Mouse (Mus musculus) embryonic facial prominence, embryonic 10.5 days (tissue): ENCODE data around the gene Spsb1. TPM values are rescaled to one million over a fixed set of nuclear protein-coding genes. Genes with fewer than 3 reads are reported as not detected.

Experiments
- DNase-seq: peaks from one replicate; pipeline ENCODE4 v3.0.0-alpha.2; 2017; ENCODE audit warnings: low spot score
- H3K27ac ChIP-seq: fragments of 300-500 bp; sonication (generic); replicated peaks from 2 replicates; pipeline ENCODE4 v1.5.1; 2016; ENCODE audit warnings: mild to moderate bottlenecking
- H3K27me3 ChIP-seq: fragments of 300-500 bp; sonication (generic); replicated peaks from 2 replicates; pipeline ENCODE4 v1.6.1; 2016; ENCODE audit warnings: low read depth, mild to moderate bottlenecking; ENCODE audit not compliant: poor library complexity, severe bottlenecking
- H3K36me3 ChIP-seq: fragments of 300-500 bp; sonication (generic); replicated peaks from 2 replicates; pipeline ENCODE4 v1.6.1; 2016; ENCODE audit warnings: mild to moderate bottlenecking, moderate library complexity
- H3K4me1 ChIP-seq: fragments of 300-500 bp; sonication (generic); 2 replicates; pipeline ENCODE4 v1.6.1; 2016
- H3K4me3 ChIP-seq: fragments of 300-500 bp; sonication (generic); 2 replicates; pipeline ENCODE4 v1.5.1; 2016; ENCODE audit warnings: mild to moderate bottlenecking, moderate library complexity
- H3K9me3 ChIP-seq: fragments of 300-500 bp; sonication (generic); 2 replicates; pipeline ENCODE4 v1.6.1; 2016; ENCODE audit warnings: mild to moderate bottlenecking
- WGBS: fragments of 180-500 bp; shearing (Covaris S2); methylation state at CpG from one replicate; pipeline ENCODE4 v1.1.7; 2016; 5-methylcytosine and 5-hydroxymethylcytosine counted together
- polyA plus RNA-seq: library from polyadenylated mRNA; unstranded; fragments of >200 nt; fragmentation: Nextera tagmentation; extraction: Ambion mirVana; gene quantifications from 2 replicates; pipeline ENCODE4 v1.2.1, GENCODE M21; 2016

Spsb1 gene
- polyA plus RNA-seq, 1 experiment from 2014 or later, result 21.4 TPM

DNA sequence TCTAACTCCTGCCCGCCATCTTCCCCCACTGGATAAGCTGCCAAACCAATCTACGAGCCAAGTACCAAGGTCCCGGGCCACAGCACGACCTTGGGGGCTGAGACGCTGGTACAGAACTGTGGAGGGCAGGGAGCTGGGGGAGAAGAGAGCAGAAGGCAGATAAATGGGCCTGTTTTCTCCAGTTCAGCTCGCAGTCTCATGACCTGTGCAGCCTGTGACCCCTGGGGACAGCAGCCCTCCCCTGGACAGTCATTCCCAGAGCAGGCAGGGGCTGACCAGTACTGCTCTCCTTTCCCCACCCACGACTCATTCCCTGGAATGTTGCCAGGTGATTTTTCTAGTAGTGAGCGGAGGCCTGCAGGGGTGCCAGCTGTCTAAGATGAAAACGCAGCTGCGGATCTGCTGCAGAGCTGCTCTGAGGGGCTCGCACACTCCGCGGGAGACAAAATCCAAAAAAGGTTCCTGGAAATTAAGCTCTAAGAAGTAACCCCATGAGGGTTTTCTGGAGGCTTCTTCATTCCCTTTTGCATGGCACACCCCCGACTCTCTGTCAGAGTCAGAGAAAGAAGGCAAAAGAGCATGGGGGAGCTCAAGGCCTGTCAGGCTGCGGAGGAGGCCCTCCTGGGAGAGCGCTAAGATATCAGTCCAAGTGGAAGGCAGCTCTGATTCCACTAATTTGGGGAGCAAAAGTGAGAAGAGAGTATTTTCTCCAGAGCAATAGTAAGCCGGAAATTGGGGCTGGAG, 23.1 kb upstream of the Spsb1 start:
- H3K9me3 ChIP-seq, result no peaks in the 10 kb centered on the region
- no peak overlapping the region for H3K4me3 ChIP-seq
- H3K36me3 ChIP-seq, result peaks cover 8% of the 10 kb centered on the region
- WGBS, result 73% methylated on average over 17 of the region's 17 CpGs
- H3K4me1 ChIP-seq, result peaks cover 68% of the 10 kb centered on the region
- no peak for DNase-seq
- 0 out of 2 replicates have a peak overlapping the region, but pooled peaks have one; percentile 7 for H3K27ac ChIP-seq
- peaks cover 31% of the 10 kb centered on the region for H3K27me3 ChIP-seq

DNA sequence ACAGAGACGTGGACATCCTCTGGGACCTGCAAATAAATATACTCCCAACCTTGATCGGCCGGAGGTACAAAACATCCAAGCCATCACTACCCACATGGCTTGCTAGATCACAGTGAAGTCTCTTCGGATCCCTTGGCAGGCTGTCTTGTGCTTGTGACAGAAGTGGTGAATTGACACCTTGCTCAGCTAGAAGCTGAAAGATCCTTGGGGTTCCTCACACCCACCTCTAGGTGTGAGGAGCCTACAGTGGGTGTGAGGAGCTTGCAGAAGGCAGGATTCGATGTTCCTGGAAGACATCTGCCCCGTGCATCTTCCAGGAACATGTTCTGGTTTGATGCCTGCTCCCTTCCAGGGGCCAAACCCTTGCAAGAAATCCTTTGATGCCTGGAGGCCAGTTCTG, 22.3 kb upstream of the Spsb1 start:
- no peak overlapping the region for H3K4me3 ChIP-seq
- WGBS, result 79% methylated on average over 6 of the region's 6 CpGs
- DNase-seq, result no peak
- H3K36me3 ChIP-seq, result peaks cover 6% of the 10 kb centered on the region
- H3K9me3 ChIP-seq, result no peaks in the 10 kb centered on the region
- peaks cover 65% of the 10 kb centered on the region for H3K4me1 ChIP-seq
- H3K27me3 ChIP-seq, result peaks cover 31% of the 10 kb centered on the region
- no peak overlapping the region for H3K27ac ChIP-seq

DNA sequence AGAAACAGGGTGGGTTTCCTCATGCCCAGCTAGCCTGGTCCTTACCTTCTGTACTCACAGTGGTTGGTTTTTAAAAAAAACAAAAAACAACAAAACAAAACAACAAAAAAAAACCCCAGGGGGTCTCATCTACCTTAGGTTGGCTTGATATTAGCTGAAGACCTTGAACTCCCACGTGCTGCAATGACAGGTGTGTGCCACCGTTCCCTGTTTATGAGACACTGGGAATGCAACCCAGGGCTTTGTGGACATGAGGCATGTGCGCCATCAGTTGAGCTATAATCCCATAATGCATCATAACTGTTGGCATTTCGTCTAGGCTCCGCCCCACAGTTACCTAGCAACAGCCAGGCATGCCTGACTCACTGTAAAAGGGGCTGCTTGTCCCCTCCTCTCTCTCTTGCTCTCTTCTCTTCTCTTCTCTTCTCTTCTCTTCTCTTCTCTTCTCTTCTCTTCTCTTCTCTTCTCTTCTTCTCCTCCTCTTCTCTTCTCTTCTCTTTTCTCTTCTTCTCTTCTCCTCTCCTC, 20.9 kb upstream of the Spsb1 start:
- 79% methylated on average over 5 of the region's 5 CpGs for WGBS
- peaks cover 58% of the 10 kb centered on the region for H3K4me1 ChIP-seq
- no peak overlapping the region for H3K27ac ChIP-seq
- H3K9me3 ChIP-seq, result no peaks in the 10 kb centered on the region
- H3K27me3 ChIP-seq, result peaks cover 22% of the 10 kb centered on the region
- no peak for DNase-seq
- no peaks in the 10 kb centered on the region for H3K36me3 ChIP-seq
- H3K4me3 ChIP-seq, result no peak overlapping the region

DNA sequence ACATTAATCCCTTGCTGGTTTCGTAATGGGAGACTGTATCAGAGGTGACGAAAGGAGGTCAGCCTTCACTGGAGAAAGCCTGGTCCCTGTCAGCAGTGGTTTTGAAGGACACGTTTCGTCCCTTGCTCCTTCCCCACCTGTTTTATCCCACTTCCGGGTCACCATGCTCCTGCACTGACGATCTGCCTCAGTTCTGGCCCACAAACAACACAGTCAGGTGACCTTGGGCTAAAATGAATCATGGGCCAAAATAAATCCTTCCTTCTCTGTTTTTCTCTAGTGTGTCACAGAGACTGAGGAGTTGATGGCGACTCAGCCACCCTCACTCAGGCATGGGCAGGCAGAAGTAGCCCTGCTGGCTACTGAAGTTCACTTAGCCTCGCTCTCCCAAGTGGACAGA, 20.4 kb upstream of the Spsb1 start:
- DNase-seq, result no peak
- Histone ChIP-seq H3K9me3 (no peaks in the 10 kb centered on the region), H3K36me3 (no peaks in the 10 kb centered on the region), H3K4me3 (no peak overlapping the region), H3K27ac (no peak overlapping the region), H3K4me1 (peaks cover 58% of the 10 kb centered on the region), H3K27me3 (peaks cover 26% of the 10 kb centered on the region)
- 65% methylated on average over 8 of the region's 8 CpGs for WGBS

DNA sequence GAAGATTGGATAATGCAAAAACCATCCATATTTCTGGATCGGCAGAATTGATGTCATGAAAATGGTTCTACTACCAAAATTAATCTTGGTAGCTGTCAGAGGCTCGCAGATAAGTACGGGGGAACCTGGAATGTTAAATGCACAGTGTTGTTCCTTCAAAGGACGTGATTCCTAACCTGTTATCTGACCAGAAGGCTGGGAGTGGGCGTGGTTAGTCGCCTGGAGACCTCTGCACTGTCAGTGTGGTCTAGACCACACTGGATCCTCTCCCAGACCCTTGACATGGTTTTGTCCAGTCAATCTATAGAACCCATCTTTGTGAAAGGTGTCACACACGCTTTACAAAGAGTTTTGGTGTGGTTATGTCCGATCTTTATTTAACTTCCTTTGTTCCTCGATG, 16.6 kb upstream of the Spsb1 start:
- no peak overlapping the region for H3K27ac ChIP-seq
- H3K27me3 ChIP-seq, result peaks cover 36% of the 10 kb centered on the region
- WGBS, result 78% methylated on average over 9 of the region's 9 CpGs
- H3K4me3 ChIP-seq, result no peak overlapping the region
- H3K4me1 ChIP-seq, result peaks cover 52% of the 10 kb centered on the region
- no peaks in the 10 kb centered on the region for H3K36me3 ChIP-seq
- DNase-seq, result no peak
- no peaks in the 10 kb centered on the region for H3K9me3 ChIP-seq

DNA sequence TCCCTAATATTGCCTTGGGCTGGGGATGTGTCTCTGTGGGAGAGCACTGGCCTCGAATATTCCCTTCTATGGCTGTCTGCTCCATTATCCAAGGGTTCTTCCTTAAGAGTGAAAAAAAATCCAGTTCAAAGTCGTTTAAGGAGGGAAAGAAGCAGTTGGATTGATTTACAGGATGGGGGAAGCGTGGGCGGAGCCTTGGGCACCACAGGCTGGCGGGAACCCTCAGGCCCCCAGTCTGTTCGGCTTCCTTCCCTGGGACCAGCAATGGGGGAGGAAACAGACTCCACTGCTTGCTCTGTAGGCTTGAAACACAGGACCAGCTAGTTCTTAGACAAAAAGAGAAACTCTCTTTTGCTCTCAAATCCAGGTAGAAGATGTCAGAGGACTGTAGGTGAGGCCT, 13.7 kb upstream of the Spsb1 start:
- Histone ChIP-seq H3K4me1 (peaks cover 63% of the 10 kb centered on the region), H3K4me3 (no peak overlapping the region), H3K27ac (peak overlapping the region; percentile 65), H3K36me3 (no peaks in the 10 kb centered on the region), H3K9me3 (no peaks in the 10 kb centered on the region), H3K27me3 (peaks cover 40% of the 10 kb centered on the region)
- DNase-seq, result peak; percentile 50
- 45% methylated on average over 6 of the region's 6 CpGs for WGBS

DNA sequence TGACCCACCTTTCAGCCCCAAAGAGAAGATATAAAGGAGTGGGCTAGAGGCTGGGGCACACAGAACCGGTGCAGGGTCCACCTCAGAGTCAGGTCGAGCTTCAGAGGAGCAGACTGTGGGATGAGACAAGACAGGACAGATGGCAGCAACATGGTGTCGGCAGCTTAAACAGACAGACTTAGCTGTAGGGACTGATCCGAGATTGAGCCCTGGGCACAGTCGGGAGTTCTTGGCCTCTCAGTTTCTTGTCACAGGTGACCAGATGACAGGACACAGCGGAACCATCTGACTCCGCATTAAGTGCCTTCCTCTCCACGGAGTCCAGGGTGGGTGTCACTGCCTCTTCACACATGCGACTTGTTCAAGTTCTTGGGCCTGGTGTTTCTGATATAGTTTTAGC, 12.1 kb upstream of the Spsb1 start:
- H3K27me3 ChIP-seq, result peaks cover 40% of the 10 kb centered on the region
- peaks cover 55% of the 10 kb centered on the region for H3K4me1 ChIP-seq
- no peaks in the 10 kb centered on the region for H3K36me3 ChIP-seq
- 86% methylated on average over 9 of the region's 9 CpGs for WGBS
- no peak for DNase-seq
- 0 out of 2 replicates have a peak overlapping the region, but pooled peaks have one; percentile 15 for H3K27ac ChIP-seq
- H3K4me3 ChIP-seq, result no peak overlapping the region
- H3K9me3 ChIP-seq, result peaks cover 5% of the 10 kb centered on the region; the same call in 1 of the 2 replicates

DNA sequence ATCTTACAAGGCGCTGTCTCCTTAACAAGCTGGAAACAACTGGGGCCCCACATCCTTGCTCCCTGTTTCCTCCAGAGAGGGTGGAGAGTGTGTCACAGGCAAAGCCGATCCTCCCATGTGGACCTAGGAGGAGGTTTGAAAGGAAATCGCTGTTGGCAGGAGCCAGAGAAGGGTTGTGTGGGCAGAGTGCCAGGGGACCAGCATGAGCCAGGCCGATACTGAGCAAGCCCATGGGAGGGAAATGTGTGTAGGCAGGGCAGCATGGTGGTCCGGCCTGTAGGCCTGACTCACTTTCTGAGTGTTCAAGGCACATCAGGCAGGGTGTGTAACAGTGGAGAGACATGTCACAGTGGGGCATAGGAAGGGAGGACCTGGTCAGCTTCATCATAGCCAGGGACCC, 11.4 kb upstream of the Spsb1 start:
- WGBS, result 88% methylated on average over 5 of the region's 5 CpGs
- no peak overlapping the region for H3K27ac ChIP-seq
- H3K27me3 ChIP-seq, result peaks cover 40% of the 10 kb centered on the region
- peaks cover 55% of the 10 kb centered on the region for H3K4me1 ChIP-seq
- no peak overlapping the region for H3K4me3 ChIP-seq
- no peak for DNase-seq
- H3K36me3 ChIP-seq, result no peaks in the 10 kb centered on the region
- H3K9me3 ChIP-seq, result peaks cover 5% of the 10 kb centered on the region; the same call in 1 of the 2 replicates

DNA sequence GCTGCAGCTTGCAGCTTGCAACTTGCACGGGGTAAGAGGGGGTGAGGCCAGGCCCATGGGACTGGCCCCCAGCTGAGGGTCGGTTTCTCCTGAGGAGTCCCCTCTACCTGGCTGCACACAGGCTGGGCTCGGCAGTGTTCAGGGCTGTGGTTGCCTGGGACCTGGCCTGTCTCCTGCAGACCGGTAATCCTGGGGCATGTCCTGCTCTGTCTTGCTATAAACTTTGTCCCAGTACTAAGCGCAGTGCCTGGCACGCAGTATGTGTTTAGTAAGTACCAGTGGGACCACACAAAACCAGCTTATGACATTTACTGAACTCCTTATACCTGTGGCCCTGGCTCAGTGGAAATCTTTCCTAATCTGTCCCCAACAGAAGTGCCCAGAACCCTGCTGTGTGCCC, 10.8 kb upstream of the Spsb1 start:
- H3K4me3 ChIP-seq, result no peak overlapping the region
- peak overlapping the region; percentile 66 for H3K27ac ChIP-seq
- H3K4me1 ChIP-seq, result peaks cover 54% of the 10 kb centered on the region
- H3K36me3 ChIP-seq, result no peaks in the 10 kb centered on the region
- 61% methylated on average over 6 of the region's 6 CpGs for WGBS
- H3K27me3 ChIP-seq, result peaks cover 40% of the 10 kb centered on the region
- H3K9me3 ChIP-seq, result peaks cover 5% of the 10 kb centered on the region; the same call in 1 of the 2 replicates
- DNase-seq, result no peak

DNA sequence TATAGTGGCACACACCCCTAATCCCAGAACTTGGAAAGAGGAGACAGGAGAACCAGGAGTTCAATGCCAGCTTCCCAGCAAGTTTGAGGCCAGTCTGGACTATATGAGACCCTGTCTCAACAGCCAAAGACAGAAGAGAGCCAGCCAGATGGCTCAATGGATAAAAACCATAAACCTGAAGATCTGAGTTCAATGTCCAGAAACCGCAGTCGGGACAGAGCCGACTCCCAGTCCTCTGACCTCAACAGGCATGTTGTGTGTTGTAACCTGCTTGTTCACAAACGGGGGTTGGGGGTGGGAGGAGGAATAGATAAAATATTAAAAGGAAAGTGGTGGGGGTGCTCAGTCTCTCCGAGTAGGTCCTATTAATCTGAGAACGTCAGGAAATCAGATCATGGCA, 10.4 kb upstream of the Spsb1 start:
- peak overlapping the region; percentile 66 for H3K27ac ChIP-seq
- H3K4me3 ChIP-seq, result no peak overlapping the region
- H3K9me3 ChIP-seq, result peaks cover 5% of the 10 kb centered on the region; the same call in 1 of the 2 replicates
- H3K36me3 ChIP-seq, result no peaks in the 10 kb centered on the region
- peaks cover 50% of the 10 kb centered on the region for H3K4me1 ChIP-seq
- H3K27me3 ChIP-seq, result peaks cover 35% of the 10 kb centered on the region
- 73% methylated on average over 6 of the region's 6 CpGs for WGBS
- peak; percentile 11 for DNase-seq

DNA sequence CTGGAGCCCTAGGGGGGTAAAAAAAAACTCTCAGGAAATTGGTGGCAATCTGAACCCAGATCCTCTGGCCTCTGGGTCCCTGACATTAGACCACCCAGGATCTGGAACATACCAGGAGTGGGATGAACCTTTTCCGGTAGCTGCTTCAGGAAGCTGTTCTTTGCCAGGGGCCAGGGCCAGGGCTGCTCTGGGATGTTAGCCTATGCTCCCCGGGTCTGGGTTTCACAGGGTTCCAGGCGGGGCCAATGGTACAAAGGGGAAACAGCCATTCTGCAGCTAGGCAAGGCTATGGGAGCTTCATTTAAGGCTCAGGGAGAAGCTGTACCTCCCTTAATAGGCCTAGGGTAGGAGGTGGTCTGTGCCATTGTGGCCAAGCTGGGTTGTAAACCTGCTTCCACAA, 9.9 kb upstream of the Spsb1 start:
- 28% methylated on average over 3 of the region's 3 CpGs for WGBS
- Histone ChIP-seq H3K27ac (peak overlapping the region; percentile 75), H3K4me3 (no peak overlapping the region), H3K4me1 (peaks cover 49% of the 10 kb centered on the region), H3K36me3 (no peaks in the 10 kb centered on the region), H3K9me3 (peaks cover 5% of the 10 kb centered on the region; the same call in 1 of the 2 replicates), H3K27me3 (peaks cover 31% of the 10 kb centered on the region)
- DNase-seq, result peak; percentile 67

DNA sequence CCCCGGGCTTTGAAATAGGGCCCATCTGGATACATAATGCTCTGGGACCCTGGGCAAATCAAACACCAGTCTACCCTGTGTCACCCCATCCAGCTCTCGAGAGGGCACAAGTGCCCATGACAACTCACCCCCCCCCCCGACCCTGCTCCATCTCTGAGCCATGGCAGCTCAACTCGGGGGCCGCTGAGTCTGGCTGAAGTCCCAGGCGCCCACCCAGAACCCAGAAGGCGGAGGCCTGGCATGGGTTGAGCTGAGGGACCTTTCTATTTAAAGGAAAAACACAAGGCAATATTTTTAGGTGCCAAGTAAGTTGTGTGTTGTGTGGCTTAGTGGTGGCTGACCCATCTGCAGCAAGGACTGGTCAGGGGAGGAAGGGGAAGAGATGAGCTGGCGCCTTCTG, 9.4 kb upstream of the Spsb1 start:
- Histone ChIP-seq H3K4me1 (peaks cover 47% of the 10 kb centered on the region), H3K4me3 (no peak overlapping the region), H3K27me3 (peaks cover 26% of the 10 kb centered on the region), H3K36me3 (no peaks in the 10 kb centered on the region), H3K27ac (peak overlapping the region; percentile 75), H3K9me3 (peaks cover 5% of the 10 kb centered on the region; the same call in 1 of the 2 replicates)
- 67% methylated on average over 8 of the region's 8 CpGs for WGBS
- no peak for DNase-seq

DNA sequence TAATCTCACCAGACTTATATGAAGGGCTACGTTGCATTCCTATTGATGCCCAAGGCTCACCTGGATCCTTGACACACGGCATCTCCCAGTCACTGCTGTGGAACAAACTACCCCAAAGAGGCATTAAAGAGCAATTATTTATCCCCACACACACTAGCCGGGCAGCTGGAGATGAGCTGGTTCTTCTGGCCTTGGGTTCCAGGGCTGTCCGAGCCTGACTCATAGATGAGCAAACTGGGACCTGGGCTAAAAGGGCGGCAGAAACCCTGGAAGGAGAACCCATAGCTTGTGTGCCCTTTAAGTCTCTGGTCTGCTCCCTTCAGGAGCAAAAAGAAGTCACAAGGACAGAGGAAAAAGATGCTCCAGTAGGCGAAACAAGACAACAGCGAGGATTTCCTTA, 5.5 kb upstream of the Spsb1 start:
- no peak overlapping the region for H3K4me3 ChIP-seq
- no peaks in the 10 kb centered on the region for H3K36me3 ChIP-seq
- H3K27ac ChIP-seq, result no peak overlapping the region; the same call in 1 of the 2 replicates
- H3K9me3 ChIP-seq, result peaks cover 5% of the 10 kb centered on the region; the same call in 1 of the 2 replicates
- peaks cover 22% of the 10 kb centered on the region for H3K27me3 ChIP-seq
- H3K4me1 ChIP-seq, result peaks cover 37% of the 10 kb centered on the region
- no peak for DNase-seq
- WGBS, result 86% methylated on average over 7 of the region's 7 CpGs
